Mouse (Mus musculus): Measurements from ENCODE around the gene Prss43. TPM values are rescaled to one million over a fixed set of nuclear protein-coding genes. Genes with fewer than 3 reads are reported as not detected.

The Prss43 gene
- polyA plus RNA-seq, 1 experiment: not detected

DNA sequence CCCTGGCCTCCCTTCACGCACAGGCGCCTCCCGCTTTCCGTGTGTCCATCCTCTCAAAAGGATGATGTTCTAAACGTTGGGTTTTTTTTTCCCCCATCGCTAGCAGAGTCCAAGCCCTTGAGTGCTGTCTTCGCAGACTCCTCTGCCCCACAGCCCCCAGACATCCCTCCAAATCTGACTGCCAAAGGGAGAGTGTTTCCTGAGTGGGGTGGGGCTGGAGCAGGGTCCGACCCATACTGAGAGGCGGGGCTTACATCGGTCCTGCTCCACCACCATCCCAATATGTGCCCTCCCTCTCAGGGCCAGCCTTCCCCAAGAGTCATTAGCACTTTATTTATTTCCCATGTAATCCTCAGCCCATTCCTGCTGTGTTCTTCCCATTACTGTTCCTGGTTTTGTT is 8.5 kb downstream of the Prss43 start:
- no peak overlapping the region for H3K4me3 ChIP-seq (ENCODE audit: extremely low read depth, insufficient read depth, insufficient read length)
- H3K36me3 ChIP-seq (ENCODE audit: control insufficient read depth, insufficient read depth, low read length): no peaks in the 10 kb centered on the region
- H3K4me1 ChIP-seq (ENCODE audit: control insufficient read depth, insufficient read depth, insufficient read length): no peaks in the 10 kb centered on the region
- no peak for DNase-seq (ENCODE audit: low read depth in 1 of 2, low spot score in 2 of 2)
- WGBS: 73% methylated on average over 10 of the region's 10 CpGs
- H3K27ac ChIP-seq (ENCODE audit: insufficient read depth, low read length): no peak overlapping the region
- TF ChIP-seq POLR2A (IDR thresholded peaks at IDR 0.05; ENCODE audit: low read depth, low read length) (no peak), CTCF (IDR thresholded peaks at IDR 0.05; ENCODE audit: extremely low read depth, insufficient read depth, insufficient read length, insufficient replicate concordance) (no peak)
- no peaks in the 10 kb centered on the region for H3K27me3 ChIP-seq (ENCODE audit: control insufficient read depth, insufficient read depth, low read length)

DNA sequence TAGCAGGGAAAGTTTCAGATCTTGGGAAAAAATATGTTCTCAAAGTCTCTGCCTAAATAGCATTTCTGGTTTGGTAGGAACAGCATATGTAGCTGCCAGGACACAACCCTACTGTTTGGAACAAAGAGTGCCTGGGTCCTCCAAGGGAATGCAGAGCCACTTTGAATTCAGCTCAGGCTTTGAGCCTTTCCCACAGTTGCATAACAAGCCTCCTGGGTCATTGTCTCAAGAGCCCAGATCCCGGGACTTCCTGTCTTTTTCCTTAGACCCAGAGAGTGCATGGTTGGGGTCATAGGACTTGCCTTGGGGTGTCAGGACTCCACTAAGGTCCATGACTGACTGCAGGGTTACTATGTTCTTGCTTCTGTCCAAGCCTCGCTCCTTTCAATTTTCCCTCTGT is 9.6 kb downstream of the Prss43 start:
- WGBS: 79% methylated on average over 2 of the region's 2 CpGs
- TF ChIP-seq CTCF (IDR thresholded peaks at IDR 0.05; ENCODE audit: extremely low read depth, insufficient read depth, insufficient read length, insufficient replicate concordance): no peak
- TF ChIP-seq POLR2A (IDR thresholded peaks at IDR 0.05; ENCODE audit: low read depth, low read length): no peak
- no peaks in the 10 kb centered on the region for H3K36me3 ChIP-seq (ENCODE audit: control insufficient read depth, insufficient read depth, low read length)
- H3K27me3 ChIP-seq (ENCODE audit: control insufficient read depth, insufficient read depth, low read length): no peaks in the 10 kb centered on the region
- H3K27ac ChIP-seq (ENCODE audit: insufficient read depth, low read length): no peak overlapping the region
- DNase-seq (ENCODE audit: low read depth in 1 of 2, low spot score in 2 of 2): no peak
- H3K4me3 ChIP-seq (ENCODE audit: extremely low read depth, insufficient read depth, insufficient read length): no peak overlapping the region
- no peaks in the 10 kb centered on the region for H3K4me1 ChIP-seq (ENCODE audit: control insufficient read depth, insufficient read depth, insufficient read length)

- WGBS: 63% methylated on average over 6 of the region's 6 CpGs
- no peak overlapping the region for H3K27ac ChIP-seq (ENCODE audit: insufficient read depth, low read length)
- no peak for DNase-seq (ENCODE audit: low read depth in 1 of 2, low spot score in 2 of 2)
- H3K4me1 ChIP-seq (ENCODE audit: control insufficient read depth, insufficient read depth, insufficient read length): no peaks in the 10 kb centered on the region
- H3K4me3 ChIP-seq (ENCODE audit: extremely low read depth, insufficient read depth, insufficient read length): no peak overlapping the region
- H3K36me3 ChIP-seq (ENCODE audit: control insufficient read depth, insufficient read depth, low read length): no peaks in the 10 kb centered on the region
- no peak for TF ChIP-seq CTCF (IDR thresholded peaks at IDR 0.05; ENCODE audit: extremely low read depth, insufficient read depth, insufficient read length, insufficient replicate concordance)
- TF ChIP-seq POLR2A (IDR thresholded peaks at IDR 0.05; ENCODE audit: low read depth, low read length): no peak
- H3K27me3 ChIP-seq (ENCODE audit: control insufficient read depth, insufficient read depth, low read length): no peaks in the 10 kb centered on the region
These were observed 14.4 kb downstream of the Prss43 start for GRCm38 (mm10) chr9:110840905-110841304.

GRCm38 (mm10) chr9:110841438-110841837 is 14.9 kb downstream of the Prss43 start:
- Histone ChIP-seq H3K4me3 (ENCODE audit: extremely low read depth, insufficient read depth, insufficient read length) (no peak overlapping the region), H3K4me1 (ENCODE audit: control insufficient read depth, insufficient read depth, insufficient read length) (no peaks in the 10 kb centered on the region), H3K27me3 (ENCODE audit: control insufficient read depth, insufficient read depth, low read length) (no peaks in the 10 kb centered on the region), H3K36me3 (ENCODE audit: control insufficient read depth, insufficient read depth, low read length) (no peaks in the 10 kb centered on the region), H3K27ac (ENCODE audit: insufficient read depth, low read length) (no peak overlapping the region)
- WGBS: 23% methylated on average over 2 of the region's 2 CpGs
- DNase-seq (ENCODE audit: low read depth in 1 of 2, low spot score in 2 of 2): no peak
- TF ChIP-seq CTCF (IDR thresholded peaks at IDR 0.05; ENCODE audit: extremely low read depth, insufficient read depth, insufficient read length, insufficient replicate concordance): no peak
- TF ChIP-seq POLR2A (IDR thresholded peaks at IDR 0.05; ENCODE audit: low read depth, low read length): no peak

- H3K27ac ChIP-seq (ENCODE audit: insufficient read depth, low read length): no peak within 1 kb of the TSS
- WGBS: 90% methylated on average over 10 of the region's 10 CpGs
These were observed 17.7 kb downstream of the Prss43 start, which contains the start of gene Prss46 for GRCm38 (mm10) chr9:110844206-110844605. TSS of gene Prss46 (plus strand) at chr9:110844506.

GRCm38 (mm10) chr9:110849162-110849561 is 22.7 kb downstream of the Prss43 start:
- H3K4me3 ChIP-seq (ENCODE audit: extremely low read depth, insufficient read depth, insufficient read length): no peak overlapping the region
- H3K4me1 ChIP-seq (ENCODE audit: control insufficient read depth, insufficient read depth, insufficient read length): no peaks in the 10 kb centered on the region
- DNase-seq (ENCODE audit: low read depth in 1 of 2, low spot score in 2 of 2): no peak
- WGBS: 83% methylated on average over 7 of the region's 7 CpGs
- no peaks in the 10 kb centered on the region for H3K27me3 ChIP-seq (ENCODE audit: control insufficient read depth, insufficient read depth, low read length)
- H3K27ac ChIP-seq (ENCODE audit: insufficient read depth, low read length): no peak overlapping the region
- TF ChIP-seq CTCF (IDR thresholded peaks at IDR 0.05; ENCODE audit: extremely low read depth, insufficient read depth, insufficient read length, insufficient replicate concordance) (no peak), POLR2A (IDR thresholded peaks at IDR 0.05; ENCODE audit: low read depth, low read length) (no peak)
- no peaks in the 10 kb centered on the region for H3K36me3 ChIP-seq (ENCODE audit: control insufficient read depth, insufficient read depth, low read length)

More at GRCm38 (mm10) chr9:110844206-110844605, 17.7 kb downstream of the Prss43 start, which contains the start of gene Prss46:
- Histone ChIP-seq H3K4me3 (ENCODE audit: extremely low read depth, insufficient read depth, insufficient read length) (no peak within 1 kb of the TSS), H3K36me3 (ENCODE audit: control insufficient read depth, insufficient read depth, low read length) (no peaks in the 10 kb centered on the region), H3K4me1 (ENCODE audit: control insufficient read depth, insufficient read depth, insufficient read length) (no peaks in the 10 kb centered on the region), H3K27me3 (ENCODE audit: control insufficient read depth, insufficient read depth, low read length) (no peaks in the 10 kb centered on the region)
- no peak for TF ChIP-seq POLR2A (IDR thresholded peaks at IDR 0.05; ENCODE audit: low read depth, low read length)
- no peak for TF ChIP-seq CTCF (IDR thresholded peaks at IDR 0.05; ENCODE audit: extremely low read depth, insufficient read depth, insufficient read length, insufficient replicate concordance)
- no peak for DNase-seq (ENCODE audit: low read depth in 1 of 2, low spot score in 2 of 2)

GRCm38 (mm10) chr9:110855903-110856302 is 29.4 kb downstream of the Prss43 start:
- peaks cover 4% of the 10 kb centered on the region; the same call in 1 of the 2 replicates for H3K4me1 ChIP-seq (ENCODE audit: control insufficient read depth, insufficient read depth, insufficient read length)
- no peak overlapping the region for H3K4me3 ChIP-seq (ENCODE audit: extremely low read depth, insufficient read depth, insufficient read length)
- no peaks in the 10 kb centered on the region for H3K36me3 ChIP-seq (ENCODE audit: control insufficient read depth, insufficient read depth, low read length)
- H3K27me3 ChIP-seq (ENCODE audit: control insufficient read depth, insufficient read depth, low read length): peaks cover 7% of the 10 kb centered on the region; the same call in 1 of the 2 replicates
- 87% methylated on average over 7 of the region's 7 CpGs for WGBS
- no peak overlapping the region for H3K27ac ChIP-seq (ENCODE audit: insufficient read depth, low read length)
- TF ChIP-seq CTCF (IDR thresholded peaks at IDR 0.05; ENCODE audit: extremely low read depth, insufficient read depth, insufficient read length, insufficient replicate concordance): no peak
- TF ChIP-seq POLR2A (IDR thresholded peaks at IDR 0.05; ENCODE audit: low read depth, low read length): no peak
- no peak for DNase-seq (ENCODE audit: low read depth in 1 of 2, low spot score in 2 of 2)
